Mouse (Mus musculus): ENCODE results near the gene Etfrf1. TPM values are rescaled to one million over a fixed set of nuclear protein-coding genes. Genes with fewer than 3 reads are reported as not detected.

Gene Etfrf1
- polyA plus RNA-seq (2012; rRNA removed) = 17.9 and 23.2 TPM in 2 replicates

DNA sequence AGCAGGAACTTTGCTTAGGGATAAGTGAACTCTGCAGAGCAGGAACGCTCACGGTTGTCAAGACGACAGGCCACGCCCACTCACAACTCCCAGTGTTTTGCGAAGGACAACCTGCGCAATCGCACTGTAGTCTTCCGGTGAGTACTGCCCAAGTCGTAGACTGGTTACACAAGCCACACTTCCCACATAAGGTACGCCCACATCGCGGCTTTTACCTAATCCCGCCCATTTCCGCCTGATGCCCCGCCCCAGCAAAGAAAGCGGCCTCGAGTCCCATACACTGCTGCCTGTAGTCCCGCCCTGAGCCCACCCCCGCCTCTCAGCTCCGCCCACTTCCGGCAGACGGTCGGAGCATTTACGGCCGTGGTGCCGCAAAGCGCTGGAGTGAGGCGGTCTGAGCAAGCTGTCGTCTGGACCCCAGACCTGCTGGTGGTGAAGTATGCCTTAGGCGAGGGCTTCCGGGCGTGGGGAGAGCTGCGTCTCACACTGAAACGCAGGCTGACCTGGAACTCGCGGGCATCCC, at the start of gene Etfrf1, which contains the start of gene Casc1:
TSS of gene Etfrf1 (plus strand) at position 319 of the 523 bp plus-strand sequence.
TSS of gene Casc1 (minus strand) at position 190 of the 523 bp plus-strand sequence.

DNA sequence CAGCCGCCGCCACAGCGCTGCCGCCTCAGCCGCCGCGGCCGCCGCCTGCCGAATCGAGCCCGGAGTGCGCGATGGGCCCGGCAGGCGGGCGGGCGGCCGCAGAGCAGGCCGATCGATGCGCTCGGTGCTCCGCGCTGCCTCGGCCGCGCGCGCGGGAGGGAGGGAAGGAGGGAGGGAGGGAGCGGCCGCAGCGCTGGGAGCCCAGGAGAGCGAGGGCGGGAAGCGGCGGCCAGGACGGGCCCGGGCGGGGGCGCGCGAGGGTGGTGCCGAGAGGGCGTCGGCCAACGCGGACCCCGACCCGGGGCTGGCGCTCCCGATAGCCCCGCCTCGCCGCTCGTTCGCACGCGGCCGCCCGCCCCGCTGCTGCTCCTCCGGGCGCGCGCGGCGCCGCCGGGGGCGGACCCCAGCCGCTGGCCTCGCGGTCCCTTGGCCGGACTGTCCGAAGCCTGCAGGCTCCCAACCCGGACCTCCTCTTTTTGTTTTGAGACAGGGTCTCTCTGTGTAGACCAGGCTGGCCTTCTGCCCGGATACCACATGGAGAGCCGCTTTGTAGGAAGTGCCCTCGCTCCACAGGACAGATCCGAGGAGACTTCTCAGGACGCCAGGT, 39.4 kb downstream of the Etfrf1 start, which contains the start of gene Kras:
TSS of gene Kras (minus strand) at position 55 of the 607 bp plus-strand sequence.

Other genes with a start within 250 kb of the Etfrf1 start
- gene Bcat1, start 134.9 kb upstream of the Etfrf1 start, polyA plus RNA-seq (2012; rRNA removed) = 23.5 and 27.5 TPM in 2 replicates
- gene Lrmp, start 95.5 kb upstream of the Etfrf1 start, polyA plus RNA-seq (2012; rRNA removed) = 3.6 and 4.1 TPM in 2 replicates
- 1.2 and 1.4 TPM in 2 replicates for gene Casc1, start 129 bp upstream of the Etfrf1 start, polyA plus RNA-seq (2012; rRNA removed)
- gene Kras, start 39.1 kb downstream of the Etfrf1 start, polyA plus RNA-seq (2012; rRNA removed) = 46.8 and 60.6 TPM in 2 replicates